Mouse (Mus musculus) hindbrain, postnatal 0 days (tissue): ENCODE results near the gene Ahcyl1. TPM values are rescaled to one million over a fixed set of nuclear protein-coding genes. Genes with fewer than 3 reads are reported as not detected.
"Not testable (repeated sequence)": the region's sequence is repeated elsewhere in the genome, so short reads cannot be mapped to it uniquely, and the experiment has no call there.

ENCODE experiments used
- ATAC-seq: fragments of 200-750 bp; cut with Nextera tagmentation; 2 replicates; pipeline ENCODE4 v1.8.0; 2017; ENCODE audit warnings: mild to moderate bottlenecking, moderate TSS enrichment, moderate library complexity
- DNase-seq: peaks from one replicate; pipeline ENCODE4 v3.0.0-alpha.2; 2015; ENCODE audit warnings: low spot score
- H3K27ac ChIP-seq: fragments of 300-500 bp; sonication (generic); 2 replicates; pipeline ENCODE4 v1.5.1; 2014; ENCODE audit warnings: mild to moderate bottlenecking
- H3K27me3 ChIP-seq: fragments of 300-500 bp; sonication (generic); 2 replicates; pipeline ENCODE4 v1.6.1; 2014; ENCODE audit warnings: low read length, mixed read lengths; ENCODE audit not compliant: insufficient read depth
- H3K36me3 ChIP-seq: fragments of 300-500 bp; sonication (generic); 2 replicates; pipeline ENCODE4 v1.6.1; 2014; ENCODE audit warnings: low read length, mixed read lengths; ENCODE audit not compliant: insufficient read depth
- H3K4me1 ChIP-seq: fragments of 300-500 bp; sonication (generic); 2 replicates; pipeline ENCODE4 v1.6.1; 2014; ENCODE audit warnings: antibody characterized with exemption, low read length, mixed read lengths; ENCODE audit not compliant: insufficient read depth
- H3K4me2 ChIP-seq: fragments of 300-500 bp; sonication (generic); 2 replicates; pipeline ENCODE4 v1.6.1; 2014; ENCODE audit warnings: low read depth, mild to moderate bottlenecking, low read length, moderate library complexity, mixed read lengths
- H3K4me3 ChIP-seq: fragments of 300-500 bp; sonication (generic); 2 replicates; pipeline ENCODE4 v1.5.1; 2014; ENCODE audit warnings: low read length
- H3K9ac ChIP-seq: fragments of 300-500 bp; sonication (generic); replicated peaks from 2 replicates; pipeline ENCODE4 v1.6.1; 2014; ENCODE audit warnings: mild to moderate bottlenecking, low read length, moderate library complexity, mixed read lengths
- H3K9me3 ChIP-seq: fragments of 300-500 bp; sonication (generic); 2 replicates; pipeline ENCODE4 v1.6.1; 2016; ENCODE audit warnings: low read length, mixed read lengths
- CTCF ChIP-seq: IDR thresholded peaks from 2 replicates; pipeline ENCODE4 v1.5.1; 2016; ENCODE audit warnings: antibody characterized with exemption, control low read depth, low read depth
- WGBS: fragments of 180-500 bp; shearing (Covaris S2); extraction: QIAGEN DNeasy Blood & Tissue Kit; methylation state at CpG from one replicate; pipeline ENCODE4 v1.1.7; 2014; 5-methylcytosine and 5-hydroxymethylcytosine counted together
- polyA plus RNA-seq: library from polyadenylated mRNA; unstranded; fragments of >200 nt; fragmentation: Nextera tagmentation; extraction: Ambion mirVana; gene quantifications from 2 replicates; pipeline ENCODE4 v1.2.1, GENCODE M21; 2015
- total RNA-seq: library from RNA; depleted of rRNA; stranded (reverse); fragments of >200 nt; gene quantifications from 2 replicates; pipeline ENCODE4 v1.2.3, GENCODE M21; 2014

Ahcyl1 gene
- total and polyA plus RNA-seq, 2 experiments from 2014 or later: 55.3 to 122 TPM

DNA sequence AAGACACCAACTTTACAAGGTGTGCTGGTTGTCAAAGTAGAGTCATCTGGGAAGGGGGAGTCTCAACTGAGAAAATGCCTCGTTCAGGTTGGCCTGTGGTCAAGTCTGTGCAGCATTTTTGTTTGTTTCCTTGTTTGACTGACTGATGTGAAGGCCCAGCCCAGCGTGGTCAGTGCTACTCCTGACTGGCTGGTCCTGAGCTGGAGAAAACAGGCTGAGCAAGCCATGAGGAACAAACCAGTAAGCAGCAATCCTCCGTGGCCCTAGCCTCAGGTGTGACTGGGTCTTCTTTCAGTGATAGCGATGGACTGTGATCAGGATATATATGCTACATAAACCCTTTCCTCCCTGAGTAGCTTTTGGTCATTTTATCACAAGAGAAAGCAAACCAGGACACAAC is 39.5 kb downstream of the Ahcyl1 start:
- H3K27ac ChIP-seq: no peak overlapping the region
- no peak for ATAC-seq
- TF ChIP-seq CTCF: no peak
- no peaks in the 10 kb centered on the region for H3K9me3 ChIP-seq
- H3K4me1 ChIP-seq: no peaks in the 10 kb centered on the region
- WGBS: 72% methylated on average over 4 of the region's 4 CpGs
- H3K36me3 ChIP-seq: peaks cover 7% of the 10 kb centered on the region
- H3K9ac ChIP-seq: no peak overlapping the region
- no peak for DNase-seq
- H3K27me3 ChIP-seq: no peaks in the 10 kb centered on the region
- no peak overlapping the region for H3K4me2 ChIP-seq
- H3K4me3 ChIP-seq: no peak overlapping the region

DNA sequence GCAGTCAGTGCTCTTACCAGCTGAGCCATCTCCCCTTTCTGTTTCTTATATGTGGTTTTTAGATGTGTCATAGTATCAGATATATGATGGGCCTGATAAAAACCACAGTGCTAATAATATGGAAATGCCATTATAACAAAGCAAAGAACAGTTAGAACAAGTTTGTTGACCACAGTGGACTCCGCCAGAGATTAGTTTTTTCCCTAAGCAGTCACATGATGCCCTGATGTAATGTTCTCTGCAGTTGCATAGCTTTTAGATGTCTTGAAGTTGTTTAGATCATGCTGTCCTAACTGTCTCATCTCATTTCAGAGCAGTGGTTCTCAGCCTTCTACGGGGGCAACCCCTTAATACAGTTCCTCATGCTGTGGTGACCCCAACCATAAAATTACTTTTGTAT is 40.2 kb downstream of the Ahcyl1 start:
- no peaks in the 10 kb centered on the region for H3K4me1 ChIP-seq
- H3K27me3 ChIP-seq: no peaks in the 10 kb centered on the region
- ATAC-seq: no peak
- H3K4me2 ChIP-seq: no peak overlapping the region
- H3K4me3 ChIP-seq: no peak overlapping the region
- H3K9me3 ChIP-seq: no peaks in the 10 kb centered on the region
- no peak overlapping the region for H3K9ac ChIP-seq
- DNase-seq: no peak
- WGBS: 94% methylated on average over 2 of the region's 2 CpGs
- H3K36me3 ChIP-seq: 0 out of 2 replicates have a peak, but pooled peaks cover 2% of the 10 kb centered on the region
- no peak for TF ChIP-seq CTCF
- H3K27ac ChIP-seq: no peak overlapping the region

DNA sequence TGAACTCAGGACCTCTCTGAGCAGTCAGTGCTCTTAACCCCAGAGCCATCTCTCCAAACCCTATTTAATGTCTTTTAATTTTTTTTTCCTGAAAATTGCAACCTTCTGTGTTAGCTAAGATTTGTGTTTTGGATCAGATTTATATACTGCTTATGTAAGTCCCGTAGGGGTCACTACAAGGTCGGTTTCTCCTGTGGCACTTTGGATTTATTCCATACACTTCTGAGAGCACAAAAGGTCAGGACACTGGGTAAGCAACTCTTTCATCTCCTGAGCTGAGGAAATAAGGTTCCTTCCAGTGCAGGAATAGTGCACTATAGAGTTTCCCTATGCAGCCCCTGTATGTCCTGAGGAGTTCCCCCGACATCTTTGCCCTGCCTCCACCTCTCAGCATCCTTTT is 40.9 kb downstream of the Ahcyl1 start:
- Histone ChIP-seq H3K4me1 (no peaks in the 10 kb centered on the region), H3K27me3 (no peaks in the 10 kb centered on the region), H3K4me3 (no peak overlapping the region), H3K27ac (no peak overlapping the region), H3K4me2 (no peak overlapping the region), H3K9ac (no peak overlapping the region), H3K9me3 (no peaks in the 10 kb centered on the region), H3K36me3 (no peaks in the 10 kb centered on the region)
- WGBS: 81% methylated on average over 3 of the region's 3 CpGs
- TF ChIP-seq CTCF: no peak
- ATAC-seq (no peak), DNase-seq (no peak)

- no peaks in the 10 kb centered on the region for H3K4me1 ChIP-seq
- DNase-seq: no peak
- H3K4me3 ChIP-seq: no peak overlapping the region
- H3K36me3 ChIP-seq: no peaks in the 10 kb centered on the region
- no peak overlapping the region for H3K27ac ChIP-seq
- no peaks in the 10 kb centered on the region for H3K27me3 ChIP-seq
- H3K9me3 ChIP-seq: no peaks in the 10 kb centered on the region
- no peak overlapping the region for H3K9ac ChIP-seq
- TF ChIP-seq CTCF: no peak
- no peak for ATAC-seq
- no peak overlapping the region for H3K4me2 ChIP-seq
- WGBS: 83% methylated on average over 3 of the region's 3 CpGs
These were observed 41.5 kb downstream of the Ahcyl1 start for GRCm38 (mm10) chr3:107654861-107655260.

GRCm38 (mm10) chr3:107652968-107653367 is 43.4 kb downstream of the Ahcyl1 start:
- Histone ChIP-seq H3K4me2 (no peak overlapping the region), H3K36me3 (no peaks in the 10 kb centered on the region), H3K27me3 (no peaks in the 10 kb centered on the region), H3K27ac (no peak overlapping the region), H3K4me1 (no peaks in the 10 kb centered on the region), H3K9ac (no peak overlapping the region), H3K9me3 (no peaks in the 10 kb centered on the region), H3K4me3 (no peak overlapping the region)
- DNase-seq (no peak), ATAC-seq (no peak)
- TF ChIP-seq CTCF: no peak
- WGBS: 98% methylated on average over 3 of the region's 3 CpGs

DNA sequence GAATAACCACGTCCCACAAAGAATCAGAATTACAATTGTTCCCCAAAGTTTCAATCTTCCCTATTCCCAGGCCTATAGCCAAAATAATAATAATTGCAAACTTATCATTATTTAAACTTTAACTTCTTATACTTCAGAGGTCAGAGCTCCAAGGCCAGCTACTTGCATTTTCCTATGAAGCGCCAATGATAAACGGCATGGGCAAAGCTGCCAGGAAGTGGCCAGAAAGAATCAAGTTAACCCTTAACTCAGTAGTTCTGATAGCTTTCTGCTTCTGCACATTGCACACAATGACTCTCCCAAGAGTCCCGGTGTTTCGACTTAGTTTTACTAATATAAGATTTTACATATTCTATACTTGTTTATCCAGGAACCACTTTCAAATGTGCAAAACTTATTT is 46.1 kb downstream of the Ahcyl1 start:
- ATAC-seq, H3K9ac ChIP-seq, H3K36me3 ChIP-seq, H3K4me1 ChIP-seq, H3K27ac ChIP-seq, H3K4me2 ChIP-seq, H3K27me3 ChIP-seq, H3K9me3 ChIP-seq, H3K4me3 ChIP-seq, DNase-seq: not testable (repeated sequence)
- WGBS: 76% methylated on average over 5 of the region's 5 CpGs

GRCm38 (mm10) chr3:107646947-107647346 is 49.4 kb downstream of the Ahcyl1 start:
- Histone ChIP-seq H3K9ac (no peak overlapping the region), H3K9me3 (no peaks in the 10 kb centered on the region), H3K4me1 (no peaks in the 10 kb centered on the region), H3K36me3 (no peaks in the 10 kb centered on the region), H3K27ac (no peak overlapping the region), H3K27me3 (no peaks in the 10 kb centered on the region), H3K4me3 (no peak overlapping the region), H3K4me2 (no peak overlapping the region)
- ATAC-seq (no peak), DNase-seq (no peak)
- TF ChIP-seq CTCF: no peak
- 71% methylated on average over 3 of the region's 3 CpGs for WGBS
